Mouse (Mus musculus) right cerebral cortex, postnatal 4 days (tissue): ENCODE results near the gene Znrf1.
A peak's percentile ranks its signal among the peaks of the same experiment; 100 is the strongest.
"Not testable (repeated sequence)": the region's sequence is repeated elsewhere in the genome, so short reads cannot be mapped to it uniquely, and the experiment has no call there.

Experiments used
- DNase-seq: peaks from one replicate; pipeline ENCODE4 v3.0.0-alpha.2; 2022

Gene Znrf1

DNA sequence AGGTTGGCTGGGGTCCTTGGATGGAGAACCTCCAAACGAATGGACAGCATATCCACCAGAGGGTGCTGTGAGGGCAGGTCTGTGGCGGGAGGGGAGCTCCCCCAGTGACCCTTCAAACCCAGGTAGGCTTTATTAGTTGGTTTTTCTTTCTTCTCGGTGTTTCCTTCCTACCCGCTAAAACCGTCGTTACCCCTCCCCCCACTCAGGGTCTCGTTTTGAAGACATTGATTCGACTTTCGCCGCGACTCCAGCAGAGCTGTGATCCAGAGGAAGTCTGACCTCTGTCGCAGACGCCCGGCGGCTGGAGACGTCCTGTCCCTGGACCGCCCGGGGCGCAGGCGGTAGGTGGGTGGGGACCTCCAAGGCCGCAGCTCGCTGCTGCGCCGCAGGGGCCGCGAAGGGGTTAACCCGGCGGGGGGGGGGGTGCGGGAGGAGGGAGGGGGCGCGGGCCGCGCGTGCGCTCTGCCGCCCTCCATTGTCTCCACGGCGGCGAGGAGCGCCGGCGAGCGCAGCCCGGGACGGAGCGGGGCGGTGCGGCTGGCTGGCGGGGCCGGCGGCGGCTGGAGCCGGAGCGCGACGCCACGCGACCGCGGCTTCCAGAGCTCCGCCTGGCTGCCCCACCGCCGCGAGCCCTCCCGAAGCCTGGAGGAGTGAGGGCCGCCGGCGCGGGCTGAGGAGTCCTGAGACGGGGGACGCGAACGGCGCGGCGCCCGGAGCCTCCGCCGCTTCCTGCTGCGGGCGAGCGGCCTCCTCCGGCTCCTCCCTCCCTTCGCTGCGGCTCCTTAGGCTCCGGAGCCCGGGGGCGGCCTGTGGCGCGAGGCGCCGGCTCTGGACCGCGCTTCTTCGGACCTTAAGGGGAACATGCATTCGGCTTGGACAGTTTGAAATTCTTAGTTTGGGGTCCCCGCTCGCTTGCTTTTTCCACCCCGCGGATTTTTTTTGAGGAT, at the start of gene Znrf1:
Gene Znrf1 (plus strand): TSS at position 67 of the 947 bp plus-strand sequence.
- DNase-seq, result peak; percentile 83

DNA sequence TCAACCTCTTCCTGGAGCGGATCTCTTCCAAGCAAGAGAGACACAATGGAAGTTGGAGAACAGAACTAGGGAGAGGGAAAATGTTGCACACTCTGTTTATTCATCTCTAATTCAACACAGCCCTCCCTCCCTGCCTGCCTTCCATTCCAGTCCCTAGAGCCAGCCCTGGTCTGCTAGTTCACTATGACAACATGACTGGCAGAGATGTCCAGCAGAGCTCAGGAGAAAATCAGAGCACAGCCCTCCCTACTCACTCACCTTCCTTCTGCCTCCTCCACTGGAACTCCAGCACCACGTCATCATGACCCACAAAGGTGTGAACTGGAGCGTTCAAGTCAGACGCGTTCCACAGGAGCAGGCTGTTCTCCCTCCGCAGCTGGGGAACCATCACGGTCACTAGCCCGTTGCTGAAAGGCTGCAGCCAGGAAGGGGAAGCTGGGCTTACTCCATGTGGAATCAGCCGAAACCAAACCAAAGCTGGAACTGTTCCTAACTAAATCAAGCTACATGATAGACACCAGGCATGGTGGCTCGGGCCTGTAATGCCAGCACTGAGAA, 45.8 kb upstream of the Znrf1 start:
- DNase-seq, result no peak

- no peak for DNase-seq
Observed at GRCm38 (mm10) chr8:111491191-111491590, 44.7 kb upstream of the Znrf1 start.

DNA sequence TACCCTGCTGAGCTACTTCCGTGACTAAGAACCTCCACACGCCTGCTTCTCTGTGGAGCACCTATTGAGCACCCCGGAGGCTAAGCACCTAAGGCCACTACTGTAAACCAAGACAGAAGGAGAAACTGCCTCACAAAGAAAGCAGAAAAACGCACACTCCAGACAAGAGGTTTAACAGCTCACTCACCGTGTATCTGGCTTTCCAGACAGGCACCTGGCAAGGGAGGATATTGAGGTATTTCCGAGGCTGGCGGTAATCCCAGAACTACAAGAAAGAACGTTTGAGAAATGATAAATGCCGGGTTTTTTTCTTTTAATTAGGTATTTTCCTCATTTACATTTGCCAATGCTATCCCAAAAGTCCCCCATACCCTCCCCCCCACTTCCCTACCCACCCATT, 43.4 kb upstream of the Znrf1 start:
- DNase-seq, result no peak

GRCm38 (mm10) chr8:111493176-111493575, 42.7 kb upstream of the Znrf1 start:
- DNase-seq, result no peak

GRCm38 (mm10) chr8:111496326-111496725, 39.6 kb upstream of the Znrf1 start:
- DNase-seq, result no peak

DNA sequence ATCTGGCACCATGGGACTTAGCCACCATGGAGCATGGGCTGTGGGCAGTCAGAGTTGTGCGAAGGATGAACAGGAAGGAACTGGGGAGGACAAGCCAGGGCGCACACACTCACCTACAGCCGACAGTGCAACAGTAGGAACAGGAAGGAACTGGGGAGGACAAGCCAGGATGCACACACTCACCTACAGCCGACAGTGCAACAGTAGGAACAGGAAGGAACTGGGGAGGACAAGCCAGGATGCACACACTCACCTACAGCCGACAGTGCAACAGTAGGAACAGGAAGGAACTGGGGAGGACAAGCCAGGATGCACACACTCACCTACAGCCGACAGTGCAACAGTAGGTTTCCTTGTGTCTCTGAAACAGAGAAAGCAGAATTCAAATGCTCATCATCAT, 37.6 kb upstream of the Znrf1 start:
- DNase-seq, result not testable (repeated sequence)

DNA sequence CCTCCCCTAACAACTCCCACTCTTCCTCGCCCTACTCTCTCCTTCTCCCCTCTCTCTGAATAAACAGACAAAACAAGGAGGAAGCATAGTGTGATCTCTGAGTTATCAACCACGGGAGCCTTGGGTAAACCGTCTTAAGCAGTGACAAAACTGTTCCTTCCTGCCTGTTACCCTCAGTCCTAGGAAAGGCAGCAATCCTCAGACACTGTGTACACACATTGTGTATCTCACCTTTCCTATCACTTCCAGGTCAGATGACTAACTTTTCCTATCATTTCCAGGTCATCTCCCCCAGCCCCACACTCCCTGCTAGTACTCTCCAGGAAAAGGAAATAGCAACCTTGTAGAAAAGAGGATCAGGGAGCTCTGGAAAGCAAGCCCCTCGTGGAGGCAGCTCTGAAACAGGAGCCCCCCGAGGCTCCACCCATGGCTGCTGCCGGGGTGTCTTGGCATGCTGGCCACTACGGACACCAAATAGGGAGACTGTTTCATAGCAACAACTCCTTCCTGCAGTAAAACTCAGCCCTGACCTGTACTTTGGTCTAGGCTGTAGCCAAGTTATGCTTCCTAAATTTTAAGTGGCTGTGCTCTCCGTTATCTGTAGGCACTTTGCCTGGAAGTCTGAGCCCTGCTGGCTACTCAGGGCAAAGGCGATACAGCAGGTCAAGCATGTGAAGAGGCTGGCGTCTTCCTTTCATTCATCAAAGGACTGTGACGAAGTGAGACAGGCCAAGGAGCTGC, 34.0 kb upstream of the Znrf1 start:
- no peak for DNase-seq

DNA sequence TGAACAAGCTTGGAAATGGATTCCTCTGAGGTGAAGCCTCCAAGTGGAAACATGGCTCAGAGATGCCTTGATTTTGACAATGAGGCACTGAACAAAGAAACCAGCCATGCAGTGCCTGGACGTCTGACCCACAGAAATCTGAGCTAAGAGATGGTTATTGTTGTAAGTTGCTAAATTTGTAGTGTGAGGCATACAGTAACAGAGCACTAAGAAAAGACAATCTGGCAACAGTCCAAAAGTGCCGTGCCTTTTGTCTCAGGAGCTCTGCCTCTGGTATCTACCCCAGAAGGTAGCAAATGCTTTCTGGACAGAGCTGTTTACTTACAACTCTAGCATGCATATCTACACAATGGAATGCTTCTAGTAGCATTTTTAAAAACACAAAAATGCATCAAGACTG, 27.3 kb upstream of the Znrf1 start:
- DNase-seq, result no peak

GRCm38 (mm10) chr8:111509278-111509677, 26.6 kb upstream of the Znrf1 start:
- DNase-seq, result no peak

DNA sequence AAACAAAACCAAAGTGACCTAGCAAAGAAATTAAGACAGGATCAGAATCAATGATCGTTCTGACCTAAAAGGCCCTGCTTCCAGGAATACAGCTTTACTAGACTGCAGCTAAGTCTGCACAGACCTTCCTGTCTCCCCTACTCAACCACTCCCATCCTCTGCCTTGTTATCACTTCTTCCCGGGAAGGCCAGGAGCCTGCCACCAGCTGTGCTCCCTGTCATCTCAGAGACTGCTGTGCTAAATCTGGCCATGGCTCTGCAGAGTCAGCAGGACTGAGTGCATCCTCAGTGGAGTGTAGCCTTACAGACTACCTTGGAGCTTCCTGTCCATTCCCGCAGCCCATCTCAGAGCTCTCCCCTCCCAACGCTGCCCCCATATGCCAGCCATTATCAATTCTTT, 25.5 kb upstream of the Znrf1 start:
- DNase-seq, result no peak

GRCm38 (mm10) chr8:111512941-111513340, 23.0 kb upstream of the Znrf1 start:
- DNase-seq, result no peak

DNA sequence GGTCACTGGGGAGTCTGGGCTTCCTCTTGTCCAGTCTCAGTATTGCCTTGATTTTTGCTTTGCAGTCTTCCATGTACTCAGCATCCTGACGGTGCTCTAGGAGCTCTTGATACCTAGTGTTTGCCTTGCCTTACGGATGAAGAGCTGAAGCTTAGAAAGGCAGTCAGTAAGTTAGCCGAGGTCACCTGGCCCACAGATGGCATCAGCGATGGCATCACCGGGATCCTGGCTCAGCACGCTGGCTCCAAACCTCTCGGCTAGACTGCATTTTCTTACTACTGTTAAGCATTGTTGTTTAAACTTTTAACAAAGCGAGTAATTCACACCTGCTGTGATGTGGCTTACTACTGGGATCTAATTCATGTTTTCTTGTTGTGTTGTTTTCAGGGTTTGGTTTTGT, 22.5 kb upstream of the Znrf1 start:
- no peak for DNase-seq

DNA sequence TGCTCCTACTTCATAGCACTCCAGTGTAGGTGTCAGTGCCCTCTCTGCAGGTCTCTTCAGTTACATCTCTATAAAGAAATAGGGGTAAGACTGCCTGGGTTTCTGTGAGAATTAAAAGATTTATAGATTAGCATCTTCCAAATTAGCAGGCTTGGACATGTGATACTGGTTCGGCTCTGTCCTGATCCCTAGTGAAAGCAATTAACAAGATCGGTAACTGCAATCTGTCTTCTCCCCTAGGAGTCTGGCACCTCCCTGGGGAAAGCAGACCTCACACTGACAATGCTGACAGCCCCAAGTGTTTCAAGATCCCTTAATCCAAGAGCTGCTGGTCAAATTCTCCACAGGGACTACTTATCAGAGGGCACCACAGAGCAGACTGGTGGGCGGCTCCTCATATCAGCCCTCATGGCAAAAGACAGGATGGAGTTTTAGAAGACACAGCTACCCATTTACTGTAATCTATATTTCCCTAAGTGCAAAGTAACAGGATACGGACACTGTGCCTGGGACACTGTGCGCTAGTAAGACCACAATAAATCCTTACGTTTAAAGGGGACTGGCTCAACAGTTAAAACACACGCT, 19.4 kb upstream of the Znrf1 start:
- no peak for DNase-seq

DNA sequence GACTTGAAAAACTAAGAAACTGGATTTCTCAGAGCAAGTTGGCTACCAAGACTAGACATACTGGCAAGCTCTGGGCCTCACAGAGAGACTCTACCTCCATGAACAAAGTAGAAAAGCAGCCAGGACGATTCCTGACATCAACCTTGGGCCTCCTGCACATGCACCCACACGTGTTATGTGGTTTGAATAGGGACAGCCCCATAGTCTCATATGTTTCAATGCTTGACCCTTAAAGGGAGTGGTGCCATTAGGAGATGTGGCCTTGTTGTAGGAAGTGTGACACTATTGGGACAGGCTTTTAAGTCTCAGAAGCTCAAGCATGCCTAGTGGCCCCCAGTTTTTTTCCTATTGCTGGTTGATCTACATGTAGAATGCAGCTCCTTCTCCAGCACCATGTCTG, 18.4 kb upstream of the Znrf1 start:
- DNase-seq, result no peak

DNA sequence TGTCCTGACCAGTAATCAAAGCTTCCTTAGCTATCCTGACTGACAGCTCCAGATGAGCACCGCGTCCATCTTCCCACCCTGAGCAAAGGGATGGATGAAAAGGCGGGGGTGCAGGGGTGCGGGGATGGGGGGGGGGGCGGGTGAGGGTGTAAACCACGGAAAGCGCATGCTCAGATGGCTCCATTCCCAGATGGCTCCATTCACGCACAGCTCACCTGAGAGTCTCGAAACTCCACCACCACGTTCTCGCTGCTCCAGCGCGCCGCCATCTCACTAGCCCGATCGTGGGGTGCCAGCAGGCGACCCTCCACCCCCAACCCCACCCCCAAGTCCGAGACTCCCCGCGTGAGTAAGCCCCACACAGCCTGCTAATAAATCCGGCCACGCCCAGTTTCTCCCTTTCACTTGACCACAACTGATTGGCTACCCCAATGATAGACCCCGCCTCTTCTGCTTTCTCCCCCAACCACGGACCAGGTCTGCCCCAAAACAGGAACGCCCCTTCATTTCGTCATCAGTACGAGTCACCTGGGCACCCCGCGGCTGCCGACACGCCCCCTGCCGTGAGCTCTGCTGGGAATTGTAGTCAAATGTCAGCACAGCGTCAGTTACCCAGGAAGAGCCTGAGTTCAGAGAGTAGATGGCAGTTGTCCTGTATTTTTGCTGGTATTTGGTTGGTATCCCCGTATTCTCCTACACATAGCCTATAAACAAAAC, 14.0 kb upstream of the Znrf1 start, which contains the start of gene Wdr59:
Gene Wdr59 (minus strand): TSS at position 380 of the 717 bp plus-strand sequence.
- peak; percentile 93 for DNase-seq

DNA sequence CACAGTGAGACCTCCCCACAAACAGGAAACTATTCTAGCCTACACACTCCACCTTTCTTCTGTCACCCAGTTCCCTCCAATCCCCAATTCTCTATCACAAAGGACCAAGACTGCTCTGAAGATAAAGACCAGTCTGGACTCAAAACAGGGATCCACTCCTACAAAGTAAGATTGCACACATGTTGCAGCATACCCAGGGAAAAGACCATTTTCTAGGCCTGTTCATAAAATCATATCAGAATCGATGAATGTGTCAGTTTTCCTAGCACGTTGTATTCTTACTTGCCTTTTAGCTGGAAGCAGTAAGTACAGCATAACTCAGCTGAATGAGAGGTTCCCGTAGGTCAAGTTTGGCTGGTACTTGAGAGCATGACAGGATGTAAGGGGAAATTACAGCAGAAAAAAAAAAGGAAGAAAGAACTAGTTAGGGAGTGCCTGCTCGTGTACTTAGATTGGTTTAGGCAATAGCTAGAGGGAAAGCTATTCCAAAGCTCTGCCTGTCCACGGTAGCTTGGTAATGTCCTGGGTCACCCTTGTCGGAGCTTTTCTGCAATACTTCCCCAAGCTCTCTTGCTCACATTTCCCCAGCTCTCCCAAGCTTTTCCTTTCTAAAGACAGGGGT, 9.4 kb upstream of the Znrf1 start:
- DNase-seq, result no peak

DNA sequence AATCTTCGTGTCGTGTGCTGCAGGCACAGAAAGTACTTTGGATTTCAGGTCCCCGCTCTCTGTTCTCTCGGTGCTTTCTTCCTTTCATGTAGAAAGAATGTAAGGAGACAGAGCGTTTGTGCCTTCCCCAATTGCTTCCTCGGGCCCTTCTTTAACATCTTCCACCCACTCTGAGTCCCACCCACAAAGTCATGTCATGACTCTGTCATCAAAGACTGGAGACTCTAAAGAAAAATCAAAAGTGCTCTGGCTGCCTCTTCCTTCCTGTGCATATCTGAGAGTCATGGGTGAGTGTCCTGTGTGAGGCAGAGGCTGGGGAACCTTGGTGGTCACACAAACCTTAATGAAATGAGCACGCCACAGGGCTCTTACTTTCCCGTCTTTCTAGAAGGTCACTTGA, 8.7 kb upstream of the Znrf1 start:
- DNase-seq, result no peak

- DNase-seq, result no peak
Observed at GRCm38 (mm10) chr8:111528071-111528470, 7.8 kb upstream of the Znrf1 start.

DNA sequence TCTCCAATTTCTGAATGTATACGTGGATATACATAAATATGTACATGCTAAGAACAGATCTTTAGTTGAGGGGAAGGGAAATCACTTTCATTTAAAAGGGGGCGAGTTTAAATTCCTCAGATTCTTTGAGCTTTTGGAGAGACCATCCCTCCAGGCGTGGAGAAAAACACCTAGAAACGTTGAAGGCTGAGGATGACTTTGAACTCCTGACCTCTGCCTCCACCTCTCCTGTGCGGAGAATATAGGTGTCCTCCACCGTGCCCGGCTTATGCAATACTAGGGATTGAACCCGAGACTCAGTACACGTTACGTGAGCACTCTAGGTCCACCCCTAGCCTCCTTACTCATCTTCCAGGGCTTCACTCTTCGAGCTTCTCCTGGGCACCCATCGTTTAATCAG, 4.7 kb upstream of the Znrf1 start:
- DNase-seq, result no peak

GRCm38 (mm10) chr8:111531621-111532020, 4.3 kb upstream of the Znrf1 start:
- no peak for DNase-seq

DNA sequence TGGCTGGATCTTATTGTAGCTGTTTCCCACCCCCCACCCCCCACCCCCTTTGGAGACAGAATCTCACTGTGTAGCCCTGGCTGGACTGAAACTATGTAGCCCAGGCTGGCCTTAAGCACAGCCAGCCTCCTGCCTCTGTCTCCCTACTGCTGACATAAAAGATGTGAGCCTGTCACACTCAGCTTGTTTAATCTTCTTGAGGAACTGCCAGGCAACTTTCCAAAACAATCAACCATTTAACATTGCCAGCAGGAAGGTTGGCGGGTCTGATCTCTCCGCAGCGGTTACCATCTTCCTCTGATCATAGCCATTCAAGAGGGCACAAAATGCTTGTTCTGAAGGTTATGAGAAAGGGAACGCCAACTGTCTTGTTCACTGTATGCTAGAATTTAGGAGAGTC, 2.4 kb upstream of the Znrf1 start:
- DNase-seq, result no peak
